In the genomic region with DNA sequence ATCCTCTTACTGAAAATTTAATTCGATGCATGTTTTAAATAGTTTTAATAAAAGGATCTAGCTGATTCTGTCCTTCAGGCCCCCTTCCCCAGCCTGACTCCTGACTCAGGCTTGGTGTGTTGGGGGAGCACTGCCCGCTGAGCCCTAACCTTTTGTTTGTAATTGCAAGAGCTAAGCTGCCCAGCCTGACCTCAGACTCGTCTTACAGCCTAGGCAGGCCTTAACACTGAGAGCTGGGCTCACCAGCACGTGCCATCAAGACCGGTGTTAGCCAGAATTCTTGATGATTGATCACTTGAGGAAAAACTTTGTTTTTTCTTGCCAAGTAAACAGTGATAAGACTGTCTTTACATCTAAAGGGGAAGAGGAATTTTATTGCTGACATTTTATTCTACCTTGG, we compare ENCODE assay signal across 25 mouse cellular contexts.
"Had no signal": no experiment of that assay in that cellular context is flagged by ENCODE, and none has a peak within 500 bp of the region (broad histone marks: within the 10 kb centered on the region; RNA-seq: fewer than 3 reads in every experiment).

No protein-coding gene starts in this region.

- ATAC-seq: hindbrain, embryonic 16.5 days; inflammation-experienced regulatory T-cells, adult 6 months; intestine, embryonic 15.5 days; intestine, postnatal 0 days; liver, embryonic 12.5 days had no signal

- H3K4me3 ChIP-seq: gastrocnemius, adult 2 months; heart, adult 2 months; hindbrain, embryonic 10.5 days; hindbrain, embryonic 12.5 days; intestine, embryonic 15.5 days; layer of hippocampus, adult 2 months; left cerebral cortex, adult 2 months; limb, embryonic 13.5 days; limb, embryonic 15.5 days; liver, embryonic 12.5 days had no signal

- H3K9ac ChIP-seq: hindbrain, embryonic 12.5 days; hindbrain, embryonic 14.5 days; intestine, embryonic 15.5 days; limb, embryonic 13.5 days; limb, embryonic 15.5 days; liver, embryonic 12.5 days; liver, embryonic 14.5 days had no signal

- H3K27ac ChIP-seq: gastrocnemius, adult 2 months; heart, adult 2 months; hindbrain, embryonic 10.5 days; hindbrain, embryonic 12.5 days; hindbrain, embryonic 14.5 days; intestine, embryonic 15.5 days; layer of hippocampus, adult 2 months; left cerebral cortex, adult 2 months; limb, embryonic 15.5 days; liver, embryonic 12.5 days; liver, embryonic 14.5 days had no signal

- H3K4me2 ChIP-seq: heart, embryonic 11.5 days; hindbrain, embryonic 12.5 days; hindbrain, embryonic 14.5 days; intestine, embryonic 15.5 days; limb, embryonic 13.5 days; limb, embryonic 15.5 days; liver, embryonic 12.5 days had no signal

- H3K9me3 ChIP-seq: hindbrain, embryonic 10.5 days; hindbrain, embryonic 12.5 days; intestine, embryonic 15.5 days; limb, embryonic 13.5 days; limb, embryonic 15.5 days; liver, embryonic 12.5 days had no signal

- H3K36me3 ChIP-seq: hindbrain, embryonic 12.5 days; intestine, embryonic 15.5 days; limb, embryonic 13.5 days; limb, embryonic 15.5 days had no signal

- H3K27me3 ChIP-seq: hindbrain, embryonic 12.5 days; intestine, embryonic 15.5 days; limb, embryonic 13.5 days; limb, embryonic 15.5 days; liver, embryonic 12.5 days had no signal

- DNase-seq: gastrocnemius, adult 2 months; gastrocnemius, postnatal 10 days; gastrocnemius, postnatal 25 days; heart, adult 2 months; heart, postnatal 10 days; heart, postnatal 4 days; kidney, adult 18-20 months; kidney, adult 8-10 months; kidney, postnatal 10 days; kidney, postnatal 25 days; kidney, postnatal 4 days had no signal
